Comparison of ENCODE assay signal across 17 mouse cellular contexts in the genomic region with DNA sequence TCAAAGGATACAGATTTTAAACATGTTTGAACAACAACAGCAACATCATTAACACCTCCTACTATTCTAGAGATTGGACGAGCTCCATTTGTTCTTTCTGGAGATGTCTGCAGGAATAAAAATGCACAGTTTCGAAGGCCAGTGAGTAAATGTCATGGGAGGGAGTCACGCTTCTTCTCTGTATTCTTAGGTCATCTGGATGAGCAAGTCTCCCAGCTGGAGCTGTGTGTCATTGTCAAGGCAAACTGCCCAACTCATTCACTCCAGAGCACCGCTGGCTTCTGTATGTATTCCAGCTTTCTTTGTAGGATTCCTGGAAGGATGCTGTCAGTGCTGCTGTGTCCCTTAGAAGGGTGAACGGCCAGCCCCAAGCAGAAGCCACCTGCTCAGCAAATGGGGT.
DNase-seq lines count a peak whose midpoint lies in the region; ATAC-seq and TF ChIP-seq lines count a peak whose summit lies in the region.
"Had no signal": no experiment of that assay in that cellular context is flagged by ENCODE, and none has a peak within 500 bp of the region (broad histone marks: within the 10 kb centered on the region; RNA-seq: fewer than 3 reads in every experiment).

No protein-coding gene starts in this region.

- H3K27ac ChIP-seq in forebrain, embryonic 10.5 days, result peak overlapping the region; percentile 11; the same call in 1 of the 2 replicates
- no peak overlapping the region for H3K27ac ChIP-seq in forebrain, embryonic 12.5 days
- no peak overlapping the region for H3K27ac ChIP-seq in gastrocnemius, adult 2 months
- H3K27ac ChIP-seq: hindbrain, embryonic 12.5 days; layer of hippocampus, adult 2 months; midbrain, embryonic 15.5 days had no signal

- DNase-seq in forebrain, embryonic 10.5 days (ENCODE audit: extremely low spot score, low spot score), result no peak
- DNase-seq in lung, postnatal 14 days, result peak; percentile 3
- DNase-seq in lung, postnatal 4 days, result no peak
- DNase-seq in gastrocnemius, adult 2 months, result peak; percentile 53
- no peak for DNase-seq in embryo, embryonic 9.5 days (ENCODE audit: extremely low spot score)
- no peak for DNase-seq in cerebellum, postnatal 10 days
- DNase-seq: cerebellum, adult 11 months; kidney, adult 11 months; liver; lung, postnatal 36 days; thymus, adult 18-20 months had no signal

- no peak overlapping the region for H3K4me3 ChIP-seq in forebrain, embryonic 10.5 days
- H3K4me3 ChIP-seq in forebrain, embryonic 12.5 days (replicated peaks), result no peak overlapping the region
- no peak overlapping the region for H3K4me3 ChIP-seq in gastrocnemius, adult 2 months
- H3K4me3 ChIP-seq in myocyte, result no peak overlapping the region
- H3K4me3 ChIP-seq: hindbrain, embryonic 12.5 days; layer of hippocampus, adult 2 months; midbrain, embryonic 15.5 days had no signal

- H3K27me3 ChIP-seq in forebrain, embryonic 10.5 days (ENCODE audit: poor library complexity, severe bottlenecking), result no peaks in the 10 kb centered on the region
- H3K27me3 ChIP-seq in forebrain, embryonic 12.5 days, result no peaks in the 10 kb centered on the region
- no peaks in the 10 kb centered on the region for H3K27me3 ChIP-seq in myocyte (ENCODE audit: control insufficient read depth, insufficient read depth, insufficient read length)
- H3K27me3 ChIP-seq: midbrain, embryonic 15.5 days had no signal

- H3K9ac ChIP-seq in forebrain, embryonic 12.5 days, result no peak overlapping the region
- H3K9ac ChIP-seq: hindbrain, embryonic 12.5 days; midbrain, embryonic 15.5 days had no signal

- no peak overlapping the region for H3ac ChIP-seq in myocyte (ENCODE audit: control insufficient read depth, insufficient read length)

- peaks cover 10% of the 10 kb centered on the region; the same call in 1 of the 2 replicates for H3K4me1 ChIP-seq in forebrain, embryonic 10.5 days
- H3K4me1 ChIP-seq in forebrain, embryonic 12.5 days, result no peaks in the 10 kb centered on the region

- H3K9me3 ChIP-seq in forebrain, embryonic 10.5 days, result no peaks in the 10 kb centered on the region
- no peaks in the 10 kb centered on the region for H3K9me3 ChIP-seq in forebrain, embryonic 12.5 days
- H3K9me3 ChIP-seq: G1E; hindbrain, embryonic 12.5 days; midbrain, embryonic 15.5 days had no signal

- no peaks in the 10 kb centered on the region for H3K36me3 ChIP-seq in forebrain, embryonic 10.5 days (replicated peaks)
- no peaks in the 10 kb centered on the region for H3K36me3 ChIP-seq in forebrain, embryonic 12.5 days (replicated peaks)
- H3K36me3 ChIP-seq in myocyte (ENCODE audit: control insufficient read depth, insufficient read depth), result no peaks in the 10 kb centered on the region
- H3K36me3 ChIP-seq: G1E; hindbrain, embryonic 12.5 days; midbrain, embryonic 15.5 days had no signal

- ATAC-seq in forebrain, embryonic 12.5 days (ENCODE audit: low FRiP score), result no peak
- ATAC-seq: midbrain, embryonic 15.5 days had no signal

- H3K79me2 ChIP-seq in myocyte (ENCODE audit: control insufficient read depth, insufficient read depth), result no peaks in the 10 kb centered on the region

- no peak for TF ChIP-seq CTCF in gastrocnemius, adult 2 months (IDR thresholded peaks at IDR 0.05)

- TF ChIP-seq POLR2A in myocyte (IDR thresholded peaks at IDR 0.05; ENCODE audit: insufficient read length, low read depth), result no peak

- H3K4me2 ChIP-seq in forebrain, embryonic 12.5 days, result no peak overlapping the region
- H3K4me2 ChIP-seq in myocyte (ENCODE audit: low read depth), result peak overlapping the region; percentile 16
- H3K4me2 ChIP-seq: hindbrain, embryonic 12.5 days; midbrain, embryonic 15.5 days had no signal

- intact Hi-C loops in gastrocnemius, adult 2 months (cut with DNase I), result no loop called here

- WGBS in forebrain, embryonic 10.5 days, result 81% methylated on average over 5 of the region's 5 CpGs
- 84% methylated on average over 5 of the region's 5 CpGs for WGBS in forebrain, embryonic 12.5 days

TF ChIP-seq in myocyte, 11 proteins besides CTCF, POLR2A, EP300 and RAD21:
- TF ChIP-seq SRF (IDR thresholded peaks at IDR 0.05; ENCODE audit: control insufficient read depth, insufficient read length, low read depth) (no peak), MYOD1 (IDR thresholded peaks at IDR 0.05; ENCODE audit: control insufficient read depth in 1 of 3, insufficient read length in 2 of 3, low read depth in 2 of 3) (peak; percentile 66 to 75 (median 72))
TF ChIP-seq in myocyte: peak in this region for 1.

Comparison
In these comparisons a context has a peak if more than half of its experiments do, and no peak if none do; other contexts are left out.
1. DNase-seq: peak in lung, postnatal 14 days (single experiment) and gastrocnemius, adult 2 months (single experiment); none in forebrain, embryonic 10.5 days (single experiment), lung, postnatal 4 days (0 of 2), embryo, embryonic 9.5 days (single experiment) and cerebellum, postnatal 10 days (0 of 2).